Mouse (Mus musculus) CD8-positive naive resting alpha-beta T cell, adult 57 days (primary cell): Measurements from ENCODE around the gene Vps8. TPM values are rescaled to one million over a fixed set of nuclear protein-coding genes. Genes with fewer than 3 reads are reported as not detected.

Experiments
- total RNA-seq: library from RNA; stranded (reverse); gene quantifications from one replicate; pipeline ENCODE4 v1.2.4, GENCODE M21; 2023

The Vps8 gene
- 27.0 TPM for total RNA-seq

GRCm38 (mm10) chr16:21422645-21423545 is at the start of gene Vps8:
Vps8 (plus strand) TSS chr16:21423118.

Other genes starting within 250 kb of the Vps8 start
- gene Ephb3, start 218.4 kb upstream of the Vps8 start, total RNA-seq, result not detected